Comparison of ENCODE assay signal across 20 mouse cellular contexts in the genomic region with DNA sequence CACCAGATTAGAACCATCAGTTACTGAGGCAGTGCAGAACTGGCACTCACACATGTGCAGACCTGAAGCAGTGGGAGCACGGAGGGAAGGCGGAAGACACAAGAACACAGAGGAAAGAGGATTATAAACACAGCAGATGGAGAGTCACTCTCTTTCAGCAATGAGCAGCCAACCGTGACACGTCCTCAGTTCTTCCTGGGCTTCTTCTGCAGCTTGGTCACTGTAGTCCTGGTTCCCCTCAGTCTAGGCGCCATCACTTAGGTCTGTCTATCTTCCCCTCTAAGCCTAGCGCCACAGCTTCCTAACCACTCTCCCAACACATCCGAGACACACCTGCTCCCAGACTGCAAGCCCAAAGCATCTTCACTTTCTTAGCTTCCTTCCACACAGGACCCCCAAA. TPM values are rescaled to one million over a fixed set of nuclear protein-coding genes. Genes with fewer than 3 reads are reported as not detected.
A peak's percentile ranks its signal among the peaks of the same experiment; 100 is the strongest.
DNase-seq lines count a peak whose midpoint lies in the region; ATAC-seq lines count a peak whose summit lies in the region.
"Had no signal": no experiment of that assay in that cellular context is flagged by ENCODE, and none has a peak within 500 bp of the region (broad histone marks: within the 10 kb centered on the region; RNA-seq: fewer than 3 reads in every experiment).

No protein-coding gene starts in this region.

- H3K4me3 ChIP-seq in midbrain, embryonic 11.5 days (ENCODE audit: low read depth, low read length), result no peak overlapping the region
- no peak overlapping the region for H3K4me3 ChIP-seq in midbrain, embryonic 16.5 days (ENCODE audit: low read depth, low read length)
- H3K4me3 ChIP-seq: embryonic facial prominence, embryonic 13.5 days; heart, adult 2 months; hindbrain, embryonic 13.5 days; layer of hippocampus, adult 2 months; liver, embryonic 12.5 days; lung, embryonic 15.5 days had no signal

- 50% methylated on average over 7 of the region's 7 CpGs for WGBS in midbrain, embryonic 11.5 days
- WGBS in midbrain, embryonic 16.5 days, result 50% methylated on average over 7 of the region's 7 CpGs

- no peak for ATAC-seq in cerebellum, adult (ENCODE audit: insufficient number of reproducible peaks, low FRiP score, low TSS enrichment)
- peak; percentile 52; the same call in 1 of the 2 replicates for ATAC-seq in midbrain, embryonic 11.5 days (ENCODE audit: low FRiP score)
- ATAC-seq in midbrain, embryonic 16.5 days, result no peak
- ATAC-seq: CD4-positive, CD25-positive, alpha-beta regulatory T cell, adult 4 months; liver, embryonic 12.5 days had no signal

- DNase-seq in cerebellum, adult 11 months, result peak; percentile 47
- DNase-seq in midbrain, embryonic 11.5 days (ENCODE audit: low spot score, missing footprints), result no peak
- peak; percentile 77 to 81 for DNase-seq in cerebellum, postnatal 14 days
- DNase-seq in retina, postnatal 7 days (ENCODE audit: low read depth, low spot score), result peak; percentile 24
- DNase-seq in adrenal gland, adult (ENCODE audit: inconsistent age in 2 of 2, low spot score in 1 of 2), result no peak
- DNase-seq in heart, postnatal 25 days (ENCODE audit: low spot score), result no peak
- DNase-seq: heart, adult 2 months; kidney, adult 11 months; kidney, postnatal 10 days; right cerebral cortex, postnatal 14 days; thymus, postnatal 36 days had no signal

- intact Hi-C loops in heart, postnatal 25 days (cut with DNase I), result no loop called here

- H3K9ac ChIP-seq in midbrain, embryonic 11.5 days (ENCODE audit: low read length), result no peak overlapping the region
- H3K9ac ChIP-seq in midbrain, embryonic 16.5 days (ENCODE audit: low read depth, low read length), result no peak overlapping the region
- H3K9ac ChIP-seq: embryonic facial prominence, embryonic 13.5 days; hindbrain, embryonic 13.5 days; liver, embryonic 12.5 days; lung, embryonic 15.5 days had no signal

- H3K27me3 ChIP-seq in midbrain, embryonic 11.5 days (ENCODE audit: control insufficient read depth, insufficient read depth, low read length), result no peaks in the 10 kb centered on the region
- H3K27me3 ChIP-seq in midbrain, embryonic 16.5 days (ENCODE audit: control insufficient read depth, insufficient read depth, low read depth, low read length), result no peaks in the 10 kb centered on the region
- H3K27me3 ChIP-seq: embryonic facial prominence, embryonic 13.5 days; hindbrain, embryonic 13.5 days; liver, embryonic 12.5 days; lung, embryonic 15.5 days had no signal

- H3K9me3 ChIP-seq in midbrain, embryonic 11.5 days (ENCODE audit: control insufficient read depth, low read length), result no peaks in the 10 kb centered on the region
- H3K9me3 ChIP-seq in midbrain, embryonic 16.5 days (replicated peaks; ENCODE audit: control insufficient read depth, low read length, poor library complexity, severe bottlenecking), result no peaks in the 10 kb centered on the region
- H3K9me3 ChIP-seq: embryonic facial prominence, embryonic 13.5 days; hindbrain, embryonic 13.5 days; liver, embryonic 12.5 days; lung, embryonic 15.5 days had no signal

- no peaks in the 10 kb centered on the region for H3K36me3 ChIP-seq in midbrain, embryonic 11.5 days (ENCODE audit: control insufficient read depth, insufficient read depth, low read length)
- H3K36me3 ChIP-seq in midbrain, embryonic 16.5 days (ENCODE audit: control insufficient read depth, insufficient read depth, low read length), result no peaks in the 10 kb centered on the region
- H3K36me3 ChIP-seq: embryonic facial prominence, embryonic 13.5 days; hindbrain, embryonic 13.5 days; lung, embryonic 15.5 days had no signal

- no peak overlapping the region for H3K27ac ChIP-seq in midbrain, embryonic 11.5 days (ENCODE audit: low read depth, low read length)
- H3K27ac ChIP-seq in midbrain, embryonic 16.5 days (ENCODE audit: low read length), result no peak overlapping the region
- H3K27ac ChIP-seq: embryonic facial prominence, embryonic 13.5 days; heart, adult 2 months; hindbrain, embryonic 13.5 days; layer of hippocampus, adult 2 months; lung, embryonic 15.5 days; stomach, postnatal 0 days had no signal

- H3K4me1 ChIP-seq in midbrain, embryonic 11.5 days (ENCODE audit: control insufficient read depth, insufficient read depth, low read length), result peaks cover 3% of the 10 kb centered on the region; the same call in 1 of the 2 replicates
- no peaks in the 10 kb centered on the region for H3K4me1 ChIP-seq in midbrain, embryonic 16.5 days (ENCODE audit: control insufficient read depth, insufficient read depth, low read length)
- H3K4me1 ChIP-seq: embryonic facial prominence, embryonic 13.5 days; hindbrain, embryonic 13.5 days; lung, embryonic 15.5 days had no signal

- H3K4me2 ChIP-seq in midbrain, embryonic 11.5 days, result no peak overlapping the region
- no peak overlapping the region for H3K4me2 ChIP-seq in midbrain, embryonic 16.5 days (ENCODE audit: low read length)
- H3K4me2 ChIP-seq: embryonic facial prominence, embryonic 13.5 days; hindbrain, embryonic 13.5 days; liver, embryonic 12.5 days; lung, embryonic 15.5 days had no signal

RNA-seq across cellular contexts. Expression of a gene that starts 10.5 kb away (rescaled TPM):
- 68.7 and 74.0 TPM in 2 replicates for polyA plus RNA-seq in midbrain, embryonic 11.5 days (2014; fragmentation: Nextera tagmentation; extraction: Ambion mirVana)
- 110 and 117 TPM in 2 replicates for polyA plus RNA-seq in midbrain, embryonic 16.5 days (2015; fragmentation: Nextera tagmentation; extraction: Ambion mirVana)
- total RNA-seq in heart, postnatal 25 days (2021), result 10 to 100 TPM; 20.0 to 21.9 TPM

RNA-seq across cellular contexts. Expression of a gene that starts 10.6 kb away (rescaled TPM):
- 24.8 and 26.2 TPM in 2 replicates for polyA plus RNA-seq in midbrain, embryonic 11.5 days (2014; fragmentation: Nextera tagmentation; extraction: Ambion mirVana)
- polyA plus RNA-seq in midbrain, embryonic 16.5 days (2015; fragmentation: Nextera tagmentation; extraction: Ambion mirVana), result 8.3 and 8.9 TPM in 2 replicates
- 10 to 100 TPM; 16.7 to 20.2 TPM for total RNA-seq in heart, postnatal 25 days (2021)

Comparison
In these comparisons a context has a peak if more than half of its experiments do, and no peak if none do; other contexts are left out.
1. DNase-seq: peak in cerebellum, adult 11 months (single experiment), cerebellum, postnatal 14 days (2 of 2) and retina, postnatal 7 days (single experiment); none in midbrain, embryonic 11.5 days (single experiment), adrenal gland, adult (0 of 2) and heart, postnatal 25 days (single experiment).